Mouse (Mus musculus): ENCODE results near the gene Ceacam10. TPM values are rescaled to one million over a fixed set of nuclear protein-coding genes. Genes with fewer than 3 reads are reported as not detected.

The Ceacam10 gene
- polyA plus RNA-seq, 1 experiment from 2014 or later: not detected

DNA sequence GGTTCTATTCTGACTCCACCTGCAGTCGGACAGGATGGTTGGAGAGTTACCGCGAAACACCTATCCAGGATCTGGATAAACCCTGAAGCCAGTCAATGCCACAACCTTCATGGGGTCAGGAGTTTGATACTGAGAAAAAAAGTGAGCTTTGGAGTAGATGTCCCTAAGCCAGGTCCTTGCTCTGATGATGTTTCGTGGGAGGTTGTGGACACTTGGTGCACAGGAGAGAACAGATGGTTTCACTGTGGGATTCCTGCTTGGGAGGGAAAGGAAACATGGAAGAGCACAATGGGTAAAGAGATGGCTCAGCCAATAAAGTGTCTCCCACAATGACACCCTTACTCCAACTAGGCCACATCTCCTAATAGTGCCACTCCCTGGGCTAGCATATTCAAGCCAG, 50.2 kb downstream of the Ceacam10 start:
- Histone ChIP-seq H3K9ac (ENCODE audit: low read depth, low read length) (no peak overlapping the region), H3K27ac (ENCODE audit: low read depth, low read length) (no peak overlapping the region), H3K4me2 (replicated peaks; ENCODE audit: low read depth, low read length) (no peak overlapping the region), H3K36me3 (ENCODE audit: control insufficient read depth, insufficient read depth, low read length) (no peaks in the 10 kb centered on the region), H3K9me3 (ENCODE audit: control insufficient read depth, low read length) (no peaks in the 10 kb centered on the region), H3K4me1 (replicated peaks; ENCODE audit: control insufficient read depth, insufficient read depth, low read length) (no peaks in the 10 kb centered on the region), H3K4me3 (ENCODE audit: low read depth, low read length) (no peak overlapping the region), H3K27me3 (ENCODE audit: control insufficient read depth, insufficient read depth, low read length) (no peaks in the 10 kb centered on the region)
- no peak for ATAC-seq (ENCODE audit: low FRiP score)
- WGBS: 88% methylated on average over 4 of the region's 4 CpGs
- DNase-seq (ENCODE audit: low spot score): no peak

Other genes starting within 250 kb of the Ceacam10 start
- 12.8 and 14.2 TPM in 2 replicates for gene Irgq, start 246.5 kb upstream of the Ceacam10 start, polyA plus RNA-seq (2014; fragmentation: Nextera tagmentation; extraction: Ambion mirVana)
- gene Pinlyp, start 231.1 kb upstream of the Ceacam10 start, polyA plus RNA-seq (2014; fragmentation: Nextera tagmentation; extraction: Ambion mirVana): 0.28 TPM in 1 of 2 replicates, not detected in the other
- 78.0 and 94.5 TPM in 2 replicates for gene Xrcc1, start 230.9 kb upstream of the Ceacam10 start, polyA plus RNA-seq (2014; fragmentation: Nextera tagmentation; extraction: Ambion mirVana)
- 19.8 and 20.6 TPM in 2 replicates for gene Ethe1, start 189.7 kb upstream of the Ceacam10 start, polyA plus RNA-seq (2014; fragmentation: Nextera tagmentation; extraction: Ambion mirVana)
- gene Zfp575, start 189.6 kb upstream of the Ceacam10 start, polyA plus RNA-seq (2014; fragmentation: Nextera tagmentation; extraction: Ambion mirVana): 0.93 and 1.2 TPM in 2 replicates
- 0.09 TPM in 1 of 2 replicates, not detected in the other for gene Phldb3, start 166.4 kb upstream of the Ceacam10 start, polyA plus RNA-seq (2014; fragmentation: Nextera tagmentation; extraction: Ambion mirVana)
- 0.73 and 1.6 TPM in 2 replicates for gene Lypd3, start 140.7 kb upstream of the Ceacam10 start, polyA plus RNA-seq (2014; fragmentation: Nextera tagmentation; extraction: Ambion mirVana)
- not detected in 2 replicates for gene Tex101, start 100.5 kb upstream of the Ceacam10 start, polyA plus RNA-seq (2014; fragmentation: Nextera tagmentation; extraction: Ambion mirVana)
- not detected in 2 replicates for gene BC049730, start 68.0 kb upstream of the Ceacam10 start, polyA plus RNA-seq (2014; fragmentation: Nextera tagmentation; extraction: Ambion mirVana)
- not detected in 2 replicates for gene Gm4763, start 50.3 kb upstream of the Ceacam10 start, polyA plus RNA-seq (2014; fragmentation: Nextera tagmentation; extraction: Ambion mirVana)
- gene Cd177, start 16.9 kb upstream of the Ceacam10 start, polyA plus RNA-seq (2014; fragmentation: Nextera tagmentation; extraction: Ambion mirVana): not detected in 2 replicates
- 20.9 and 23.6 TPM in 2 replicates for gene Gm9844, start 85.0 kb downstream of the Ceacam10 start, polyA plus RNA-seq (2014; fragmentation: Nextera tagmentation; extraction: Ambion mirVana)
- not detected in 2 replicates for gene Lypd4, start 92.7 kb downstream of the Ceacam10 start, polyA plus RNA-seq (2014; fragmentation: Nextera tagmentation; extraction: Ambion mirVana)
- gene Dmrtc2, start 92.9 kb downstream of the Ceacam10 start, polyA plus RNA-seq (2014; fragmentation: Nextera tagmentation; extraction: Ambion mirVana): 0.14 TPM in 1 of 2 replicates, not detected in the other
- gene Rps19, start 107.2 kb downstream of the Ceacam10 start, polyA plus RNA-seq (2014; fragmentation: Nextera tagmentation; extraction: Ambion mirVana): 1,792 and 1,821 TPM in 2 replicates
- 0.39 TPM in 1 of 2 replicates, not detected in the other for gene Cd79a, start 120.2 kb downstream of the Ceacam10 start, polyA plus RNA-seq (2014; fragmentation: Nextera tagmentation; extraction: Ambion mirVana)
- gene Arhgef1, start 125.7 kb downstream of the Ceacam10 start, polyA plus RNA-seq (2014; fragmentation: Nextera tagmentation; extraction: Ambion mirVana): 43.0 and 46.4 TPM in 2 replicates
- gene Gm4881, start 167.3 kb downstream of the Ceacam10 start, polyA plus RNA-seq (2014; fragmentation: Nextera tagmentation; extraction: Ambion mirVana): 4.7 and 6.1 TPM in 2 replicates
- gene Rabac1, start 195.5 kb downstream of the Ceacam10 start, polyA plus RNA-seq (2014; fragmentation: Nextera tagmentation; extraction: Ambion mirVana): 122 and 129 TPM in 2 replicates
- 40.1 and 48.8 TPM in 2 replicates for gene Atp1a3, start 228.8 kb downstream of the Ceacam10 start, polyA plus RNA-seq (2014; fragmentation: Nextera tagmentation; extraction: Ambion mirVana)